In the genomic region with DNA sequence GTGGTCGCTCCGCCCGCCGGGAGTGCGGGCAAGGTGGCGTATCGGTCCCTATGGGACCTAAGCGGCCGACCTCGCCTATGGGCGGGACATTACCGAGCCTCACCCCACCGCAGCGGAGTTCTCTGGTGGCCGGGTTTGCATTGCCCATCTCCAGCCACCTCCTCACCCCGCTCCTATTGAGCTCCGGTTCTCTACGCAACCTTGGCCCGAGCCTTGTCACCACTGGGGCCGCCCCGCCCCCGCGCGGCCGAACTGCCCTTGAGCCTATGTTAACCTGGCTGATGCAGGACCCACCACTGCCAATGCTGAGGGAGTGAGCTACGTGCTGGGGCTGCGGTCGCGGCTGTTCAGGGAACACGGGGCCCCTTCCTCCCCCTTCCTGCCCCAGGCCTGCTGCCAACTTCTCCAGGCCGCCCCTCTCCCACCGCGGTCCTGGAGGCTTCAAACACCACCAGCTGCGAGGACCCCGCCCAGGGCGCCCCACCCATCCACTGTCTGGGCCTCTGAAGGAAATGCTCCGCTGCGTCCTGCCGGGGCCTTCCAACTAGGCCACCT, we compare ENCODE assay signal across 8 mouse cellular contexts. TPM values are rescaled to one million over a fixed set of nuclear protein-coding genes. Genes with fewer than 3 reads are reported as not detected.
DNase-seq lines count a peak whose midpoint lies in the region; ATAC-seq lines count a peak whose summit lies in the region.

No protein-coding gene starts in this region.

- DNase-seq in B cell, adult 2 months, result peak; percentile 80 to 83
- DNase-seq in NIH3T3 (ENCODE audit: low read depth), result peak; percentile 75
- DNase-seq in embryo, embryonic 10 days (ENCODE audit: low spot score), result peak; percentile 74
- peak; percentile 66 to 77 for DNase-seq in gastrocnemius, postnatal 4 days (ENCODE audit: low spot score in 2 of 2)
- peak; percentile 84 to 87 for DNase-seq in lung, adult 18-20 months
- peak; percentile 67 for DNase-seq in urinary bladder, postnatal 25 days (ENCODE audit: low spot score)

- peak overlapping the region; percentile 75 for H3K4me2 ChIP-seq in intestine, embryonic 16.5 days (ENCODE audit: low read depth, low read length)
- H3K4me2 ChIP-seq in neural tube, embryonic 15.5 days, result peak overlapping the region; percentile 96

- H3K36me3 ChIP-seq in intestine, embryonic 16.5 days (ENCODE audit: control insufficient read depth, insufficient read depth, low read length), result no peaks in the 10 kb centered on the region
- H3K36me3 ChIP-seq in neural tube, embryonic 15.5 days, result no peaks in the 10 kb centered on the region

- peaks cover 14% of the 10 kb centered on the region; the same call in 1 of the 2 replicates for H3K4me1 ChIP-seq in intestine, embryonic 16.5 days (ENCODE audit: control insufficient read depth, insufficient read depth, low read length)
- H3K4me1 ChIP-seq in neural tube, embryonic 15.5 days, result peaks cover 31% of the 10 kb centered on the region

- H3K9ac ChIP-seq in intestine, embryonic 16.5 days (ENCODE audit: low read depth, low read length), result peak overlapping the region; percentile 92
- peak overlapping the region; percentile 65 for H3K9ac ChIP-seq in neural tube, embryonic 15.5 days (replicated peaks)

- no peaks in the 10 kb centered on the region for H3K27me3 ChIP-seq in intestine, embryonic 16.5 days (replicated peaks; ENCODE audit: control insufficient read depth, insufficient read depth, low read length)
- H3K27me3 ChIP-seq in neural tube, embryonic 15.5 days (replicated peaks), result no peaks in the 10 kb centered on the region

- H3K4me3 ChIP-seq in intestine, embryonic 16.5 days (ENCODE audit: low read length), result peak overlapping the region; percentile 80
- H3K4me3 ChIP-seq in neural tube, embryonic 15.5 days (replicated peaks), result peak overlapping the region; percentile 74

- peak overlapping the region; percentile 98 for H3K27ac ChIP-seq in intestine, embryonic 16.5 days (ENCODE audit: low read length)
- H3K27ac ChIP-seq in neural tube, embryonic 15.5 days (replicated peaks), result peak overlapping the region; percentile 95

- no peaks in the 10 kb centered on the region for H3K9me3 ChIP-seq in intestine, embryonic 16.5 days (ENCODE audit: control insufficient read depth, low read length)
- H3K9me3 ChIP-seq in neural tube, embryonic 15.5 days (replicated peaks), result no peaks in the 10 kb centered on the region

- peak; percentile 53 for ATAC-seq in intestine, embryonic 16.5 days
- peak; percentile 45 for ATAC-seq in neural tube, embryonic 15.5 days (ENCODE audit: low FRiP score)

- WGBS in intestine, embryonic 16.5 days, result under 1% methylated on average over 39 of the region's 39 CpGs
- WGBS in neural tube, embryonic 15.5 days, result under 1% methylated on average over 38 of the region's 39 CpGs

RNA-seq across cellular contexts. Expression of gene Klf13, which starts 0.8 kb away (rescaled TPM):
- total RNA-seq in gastrocnemius, postnatal 4 days (2021), result 10 to 100 TPM; 41.3 to 46.0 TPM
- 23.1 and 23.3 TPM in 2 replicates for polyA plus RNA-seq in intestine, embryonic 16.5 days (2015; fragmentation: Nextera tagmentation; extraction: Ambion mirVana)
- 24.7 and 26.8 TPM in 2 replicates for polyA plus RNA-seq in neural tube, embryonic 15.5 days (2015; fragmentation: Nextera tagmentation; extraction: Ambion mirVana)

RNA-seq across cellular contexts. Expression of gene E030018B13Rik, which starts 22.8 kb away (rescaled TPM):
- total RNA-seq in gastrocnemius, postnatal 4 days (2021), result not detected
- not detected in 2 replicates for polyA plus RNA-seq in intestine, embryonic 16.5 days (2015; fragmentation: Nextera tagmentation; extraction: Ambion mirVana)
- polyA plus RNA-seq in neural tube, embryonic 15.5 days (2015; fragmentation: Nextera tagmentation; extraction: Ambion mirVana), result not detected in 2 replicates

Comparison
In these comparisons a context has a peak if more than half of its experiments do, and no peak if none do; other contexts are left out.
1. Peak in every context shown above with its lines: DNase-seq, ATAC-seq, H3K4me3 ChIP-seq and H3K27ac ChIP-seq.